Mouse (Mus musculus) naive thymus-derived CD4-positive, alpha-beta T cell, adult 2 months (primary cell): ENCODE data around the gene Tmem91.

ENCODE experiments used
- DNase-seq: peaks from one replicate; pipeline ENCODE4 v3.0.0-alpha.2; 2011; ENCODE audit warnings: low read depth

Tmem91 gene

DNA sequence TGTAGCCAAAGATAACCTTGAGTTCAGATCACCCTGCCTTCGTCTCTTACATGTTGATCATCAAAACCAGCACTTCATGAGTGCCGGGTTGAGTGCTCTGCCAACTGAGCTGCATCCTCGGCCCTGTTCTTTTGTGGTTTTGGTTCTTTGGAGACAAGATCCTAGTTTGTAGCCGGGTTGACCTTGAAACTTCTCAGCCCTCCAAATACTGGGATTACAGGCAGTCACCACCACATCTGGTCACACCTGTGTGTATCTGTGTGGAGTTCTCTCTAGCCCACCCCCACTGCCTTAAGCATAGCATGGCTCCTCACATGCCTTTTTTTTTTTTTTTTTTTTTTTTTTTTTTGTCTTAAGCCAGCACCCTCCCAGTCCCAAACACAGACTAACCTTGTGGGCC lies 4.9 kb downstream of the Tmem91 start:
- DNase-seq, result no peak

DNA sequence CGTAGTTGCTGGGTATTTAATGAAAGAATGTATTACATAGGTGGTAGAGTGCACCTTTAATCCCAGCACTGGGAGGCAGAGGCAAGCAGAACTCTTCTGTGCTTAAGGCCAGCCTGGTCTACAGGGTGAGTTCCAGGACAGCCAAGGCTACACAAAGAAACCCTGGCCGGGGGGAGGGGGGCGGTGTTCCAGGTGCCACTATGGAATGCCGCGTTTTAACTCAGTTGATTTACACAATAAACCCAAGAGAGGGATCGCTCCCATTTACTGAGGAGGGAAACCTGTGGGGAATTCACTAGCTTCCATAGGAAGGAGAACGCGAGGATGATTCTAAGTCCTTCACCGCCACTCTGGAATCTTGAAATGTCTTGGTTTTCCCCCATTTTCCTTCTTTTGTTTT lies 5.3 kb downstream of the Tmem91 start:
- DNase-seq, result no peak

DNA sequence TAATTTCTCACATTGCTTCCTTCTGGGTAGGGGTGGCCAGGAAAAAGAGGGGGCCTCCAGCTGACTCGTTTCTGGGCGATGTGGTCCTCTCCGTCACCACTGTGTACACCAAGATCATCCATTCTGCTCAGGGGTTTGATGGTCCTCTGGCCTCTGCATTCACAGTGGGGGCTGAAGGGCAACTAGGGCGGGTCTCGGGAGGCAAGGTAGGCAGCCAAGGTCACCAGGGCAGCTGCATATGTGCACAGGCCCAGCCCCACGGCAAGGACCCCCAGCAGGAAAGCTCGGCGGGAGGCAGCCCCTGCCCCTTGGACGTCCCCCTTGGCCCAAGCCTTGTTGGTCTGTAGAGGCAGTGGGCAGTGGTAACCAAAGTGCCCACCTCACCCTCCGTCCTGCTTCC lies 5.8 kb downstream of the Tmem91 start:
- DNase-seq, result no peak

DNA sequence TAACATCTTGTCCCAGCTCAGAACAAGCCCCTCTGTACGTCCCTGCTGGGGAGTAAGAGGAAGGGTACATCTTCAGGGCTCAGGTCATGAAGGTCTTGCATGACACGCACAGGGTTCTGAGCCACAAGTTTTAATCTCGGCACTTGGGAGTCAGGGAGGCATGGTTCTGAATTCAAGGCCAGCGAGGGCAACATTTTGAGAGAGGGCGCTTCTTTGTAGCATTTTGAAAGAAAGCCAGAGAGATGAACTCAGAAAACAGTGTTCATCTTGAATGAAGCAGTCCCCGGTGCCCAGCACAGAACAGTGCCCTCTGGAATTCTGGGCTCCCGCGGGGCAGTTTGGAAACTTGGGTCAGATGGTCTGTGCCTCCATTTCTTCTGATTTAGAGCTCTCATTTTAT lies 8.6 kb downstream of the Tmem91 start:
- DNase-seq, result no peak

DNA sequence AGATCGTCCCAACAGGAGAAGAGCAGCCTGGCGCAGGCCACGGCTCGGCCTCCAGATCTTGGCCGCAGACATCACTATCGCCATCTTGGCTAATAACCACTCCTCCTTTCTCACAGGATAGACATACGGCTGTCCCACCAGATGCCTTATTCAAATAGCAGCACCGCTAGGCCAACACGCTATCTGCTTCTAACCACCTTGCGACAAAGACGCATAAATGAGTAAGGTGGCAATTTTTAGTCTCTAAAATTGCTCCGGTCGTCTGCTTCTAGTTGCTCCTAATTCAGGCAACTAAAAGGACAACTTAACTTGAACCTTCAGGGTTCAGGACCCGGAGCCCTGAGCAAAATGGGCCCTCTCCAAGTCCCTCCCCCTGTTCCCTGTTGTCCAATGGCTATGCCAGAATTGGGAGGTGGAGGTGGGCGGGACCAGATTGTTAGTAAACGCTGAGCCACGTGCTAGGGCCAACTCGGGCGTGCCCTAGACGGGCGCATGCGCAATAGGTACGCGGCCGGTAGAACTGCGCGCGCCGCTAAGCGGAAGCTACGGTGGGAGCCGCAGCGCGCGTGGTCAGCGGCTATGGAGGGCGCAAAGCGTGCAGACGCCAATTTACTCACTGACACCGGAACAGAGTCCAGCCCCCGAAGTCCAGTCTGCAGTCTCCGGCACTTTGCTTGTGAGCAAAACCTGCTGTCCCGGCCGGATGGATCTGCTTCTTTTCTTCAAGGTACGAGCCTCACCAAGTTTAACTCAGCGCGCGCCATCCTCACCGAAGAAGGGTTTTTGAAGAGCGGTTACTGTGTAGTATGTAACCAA lies 16.1 kb downstream of the Tmem91 start, which contains the start of the genes Bckdha and Exosc5:
Bckdha (minus strand) TSS at position 325 of the 816 bp plus-strand sequence.
Exosc5 (plus strand) TSS at position 508 of the 816 bp plus-strand sequence.
- DNase-seq, result peak; percentile 99

DNA sequence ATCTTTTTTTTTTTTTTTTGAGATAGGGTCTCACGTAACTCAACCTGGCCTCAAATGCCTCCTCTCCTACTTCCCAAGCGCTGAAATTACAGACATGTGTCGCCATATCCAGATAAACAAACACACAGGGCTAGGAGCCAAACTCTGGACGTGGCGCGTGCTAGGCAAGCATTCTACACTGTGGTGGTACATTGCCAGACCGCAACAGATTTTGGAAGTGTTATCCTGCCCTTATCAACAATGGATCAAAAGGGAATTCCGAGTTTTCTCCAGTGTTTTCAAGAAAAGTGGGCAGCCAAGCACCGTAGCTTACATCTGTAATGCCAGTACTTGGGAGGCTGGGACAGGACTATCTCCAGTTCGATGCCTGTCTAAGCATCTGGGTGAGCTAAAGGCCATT lies 17.2 kb downstream of the Tmem91 start:
- DNase-seq, result no peak

DNA sequence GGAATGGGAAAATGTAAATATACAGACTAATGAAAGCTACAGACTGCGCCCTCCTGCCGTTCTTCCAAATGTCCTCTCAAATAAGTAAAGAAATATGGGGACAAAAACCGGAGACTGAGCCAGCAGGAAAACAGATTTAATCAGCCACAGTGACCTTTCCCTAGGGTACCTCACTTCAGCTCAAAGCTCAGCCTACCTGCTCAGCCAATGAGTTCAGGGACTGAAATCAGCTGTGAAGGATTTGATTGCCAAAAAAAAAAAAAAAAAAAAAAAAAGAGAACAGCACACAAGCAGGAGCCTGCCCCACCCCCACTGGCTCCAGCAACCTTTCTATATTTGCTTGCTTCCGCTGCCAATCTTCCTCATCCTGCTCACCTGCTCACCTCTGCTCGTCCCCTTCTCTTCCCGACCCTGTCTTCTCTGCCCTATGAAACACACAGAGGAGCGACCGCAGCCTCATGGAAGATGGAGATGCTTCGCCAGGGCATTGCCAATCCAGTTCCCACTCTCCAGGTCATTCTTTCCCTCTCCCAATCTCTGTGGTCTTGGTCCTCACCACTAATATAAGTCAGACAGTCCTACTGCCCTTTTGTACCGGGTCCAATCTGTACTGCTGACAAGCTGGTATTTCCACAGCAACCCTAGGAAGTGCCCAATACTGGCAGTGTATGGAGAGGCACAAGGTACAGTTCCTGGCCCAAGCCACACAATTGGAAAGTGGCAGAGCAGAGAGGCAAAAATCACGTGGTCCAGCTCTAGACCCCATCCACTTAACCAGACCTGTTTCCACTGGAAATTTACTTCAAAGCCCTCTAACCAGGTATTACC lies 19.2 kb downstream of the Tmem91 start:
- DNase-seq, result no peak

DNA sequence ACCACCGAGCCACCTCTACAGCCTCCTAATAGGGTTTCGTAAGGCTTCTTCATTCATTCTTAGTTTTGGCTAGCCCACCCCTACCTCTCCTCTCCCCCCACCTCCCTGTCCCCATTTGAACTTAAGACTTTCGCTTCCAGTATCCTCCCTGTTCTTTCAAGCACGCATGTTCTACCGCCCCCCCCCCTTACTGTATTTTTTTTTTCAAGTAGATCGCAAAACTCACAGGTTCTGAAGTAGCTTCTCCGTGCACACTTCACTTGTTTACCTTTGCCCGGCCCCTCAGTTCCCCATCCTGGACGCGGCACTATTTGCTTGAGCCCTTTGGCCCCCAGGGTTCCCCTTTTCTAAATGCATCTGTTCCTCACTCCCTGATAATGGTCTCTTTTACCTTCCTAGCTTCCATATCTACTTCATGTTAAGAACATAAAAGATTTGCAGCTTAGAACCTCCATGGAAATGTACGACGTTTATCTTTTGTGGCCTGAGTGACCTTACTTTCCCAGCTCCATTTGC lies 22.7 kb downstream of the Tmem91 start:
- no peak for DNase-seq

DNA sequence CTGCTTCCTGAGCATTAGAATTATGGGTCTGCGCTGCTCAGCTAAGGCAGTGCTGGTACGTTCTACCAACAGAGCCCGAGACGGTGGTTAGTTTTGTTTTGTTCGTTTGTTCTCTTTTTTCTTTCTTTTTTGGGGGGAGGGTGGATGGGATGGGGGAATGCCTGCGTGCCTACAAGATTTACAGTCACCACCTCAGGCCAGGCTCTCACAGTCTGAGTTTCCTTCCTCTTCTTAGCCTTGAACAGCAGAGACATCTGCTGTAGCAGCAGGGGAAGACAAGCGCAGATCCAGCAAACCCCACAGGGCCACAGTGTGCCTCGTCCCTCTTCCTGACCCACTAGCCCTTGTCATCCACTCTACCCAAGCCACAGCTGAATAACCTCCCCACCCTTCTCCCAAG lies 23.7 kb downstream of the Tmem91 start:
- peak; percentile 29 for DNase-seq

DNA sequence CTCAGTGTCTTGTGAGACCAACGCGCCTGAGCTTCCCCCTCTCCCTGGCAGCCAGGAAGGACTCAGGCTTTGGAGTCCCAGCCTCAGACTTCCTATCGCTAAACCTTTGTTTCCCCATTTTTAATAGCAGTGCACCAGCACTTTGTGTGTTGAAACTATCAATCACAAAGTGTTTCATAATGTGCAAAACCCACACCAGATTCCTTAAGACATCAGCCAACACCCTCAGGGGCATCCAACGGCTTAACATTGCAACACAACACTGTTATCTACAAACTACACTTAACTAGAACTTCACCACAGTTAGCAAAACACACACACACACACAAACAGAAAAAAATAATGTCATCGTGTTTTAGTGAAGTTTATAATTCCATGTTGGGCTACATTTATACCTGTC lies 25.1 kb downstream of the Tmem91 start:
- DNase-seq, result no peak

DNA sequence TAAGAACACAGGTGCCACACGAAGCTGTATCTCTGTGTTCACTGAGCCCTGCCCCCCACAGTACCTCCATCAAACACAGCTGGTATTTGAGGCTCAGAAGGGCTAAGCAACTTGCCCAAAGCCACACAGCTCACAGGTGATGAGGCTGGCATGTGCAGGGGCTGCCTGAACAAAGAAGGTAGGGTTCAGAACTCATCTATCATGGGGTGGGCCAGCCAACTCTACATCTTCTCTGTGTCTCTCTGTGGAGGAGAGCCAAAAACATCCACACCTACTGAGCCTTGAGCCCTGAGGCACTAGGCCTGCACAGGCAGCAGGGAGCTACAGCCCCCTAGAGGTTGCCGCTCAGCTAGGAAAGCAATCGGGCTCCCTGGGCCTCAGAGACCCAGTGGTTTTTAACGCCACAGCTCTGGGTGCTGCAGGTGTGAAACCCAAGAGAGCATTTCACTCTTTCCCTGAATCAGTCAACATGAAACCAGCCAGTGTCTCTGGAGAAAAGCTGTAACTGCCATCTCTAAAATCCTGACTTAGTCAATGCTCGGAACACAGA lies 27.3 kb downstream of the Tmem91 start:
- DNase-seq, result peak; percentile 54

DNA sequence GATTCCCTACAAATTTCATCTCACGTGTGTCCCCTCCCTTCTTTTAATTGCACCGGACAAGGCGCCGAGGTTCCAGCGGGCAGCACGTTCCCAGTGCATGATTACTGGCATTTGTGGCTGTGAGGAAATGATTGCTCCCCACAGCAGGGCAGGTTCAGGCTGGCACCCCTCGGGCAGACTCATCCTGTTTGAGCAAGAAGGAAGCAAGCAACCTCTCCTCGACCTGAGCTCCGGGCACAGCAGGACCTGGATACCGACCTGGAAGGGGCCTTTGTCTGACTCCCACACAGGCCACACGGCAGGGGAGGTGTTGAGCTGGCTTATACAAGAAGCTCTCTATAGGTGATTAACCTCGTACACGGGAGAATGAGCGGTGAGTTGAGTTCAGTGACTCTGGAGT lies 29.9 kb downstream of the Tmem91 start:
- DNase-seq, result no peak

DNA sequence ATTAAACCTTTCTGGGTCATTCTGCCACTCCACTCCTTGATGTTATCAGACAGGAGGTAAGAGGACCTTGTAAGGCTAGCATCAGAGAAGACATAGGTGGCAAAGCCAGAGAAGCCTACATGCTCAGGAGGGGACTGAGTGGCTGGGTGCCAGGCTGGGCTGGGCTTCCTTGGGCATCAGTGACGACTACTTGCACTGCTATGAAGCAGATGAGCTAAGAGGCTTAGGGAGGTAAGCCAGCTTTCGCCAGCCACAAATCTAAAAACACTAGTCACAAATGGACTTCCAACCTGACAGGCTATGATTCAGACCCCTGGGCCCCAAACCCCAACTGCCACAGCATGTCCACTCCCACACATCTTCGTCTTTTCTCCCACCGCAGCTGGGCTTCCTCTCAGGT lies 30.3 kb downstream of the Tmem91 start:
- no peak for DNase-seq

DNA sequence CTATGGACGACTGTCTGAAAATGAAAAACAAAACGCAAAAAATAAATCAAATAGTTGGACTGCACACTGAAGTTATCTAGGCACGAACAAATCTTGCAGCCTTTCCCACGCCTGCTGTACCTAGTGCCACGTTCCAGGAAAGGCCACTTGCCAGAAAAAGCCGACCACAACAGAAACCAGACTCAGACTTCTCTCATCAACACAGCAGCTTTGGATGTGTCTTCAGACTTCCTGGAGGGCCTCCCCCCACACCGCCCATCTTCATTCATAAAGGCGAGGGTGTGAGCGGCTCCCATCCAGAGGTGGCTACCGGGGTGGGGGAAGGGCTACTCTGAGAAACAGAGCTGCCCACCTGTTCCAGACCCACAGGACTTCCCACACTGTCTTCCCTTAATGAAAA lies 30.8 kb downstream of the Tmem91 start:
- DNase-seq, result no peak

DNA sequence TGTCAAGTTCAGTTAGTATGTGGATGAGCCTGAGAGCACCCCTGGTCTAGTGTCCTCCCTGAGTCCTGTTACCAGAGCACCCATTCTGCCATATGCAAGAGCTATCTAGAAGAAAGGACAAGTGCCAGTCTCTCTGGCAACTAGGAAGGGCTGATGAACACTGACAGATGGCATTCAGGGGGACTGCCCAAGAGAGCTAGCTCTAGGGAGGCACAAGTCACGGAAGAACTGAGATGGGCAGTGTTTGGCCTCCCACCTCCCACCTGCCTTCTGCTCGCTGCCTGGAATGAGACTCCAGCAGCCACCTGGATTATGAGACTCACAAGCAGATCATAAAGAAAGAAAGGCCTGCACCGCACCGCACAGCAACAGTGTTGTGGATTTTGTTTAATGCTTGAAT lies 35.2 kb downstream of the Tmem91 start:
- DNase-seq, result no peak

DNA sequence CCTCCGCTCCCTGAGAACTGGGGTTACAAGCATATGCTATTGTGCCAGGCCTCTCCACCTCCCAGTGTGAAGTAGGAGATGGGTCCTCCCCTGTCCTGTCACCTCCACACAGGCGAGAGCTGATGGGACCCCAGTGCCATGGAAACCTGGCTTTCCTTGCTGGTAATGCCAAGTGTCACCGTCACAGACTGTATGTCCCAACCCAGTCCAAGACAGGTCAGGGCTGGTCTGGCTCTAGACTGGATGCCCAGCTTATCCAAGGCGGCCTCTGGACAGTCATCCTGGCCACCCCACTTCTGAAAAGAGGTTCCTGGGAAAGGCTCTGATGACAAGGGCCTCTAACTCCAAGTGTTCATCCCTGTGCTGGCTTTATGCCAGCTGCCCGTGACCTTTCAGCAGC lies 37.9 kb downstream of the Tmem91 start:
- DNase-seq, result no peak

DNA sequence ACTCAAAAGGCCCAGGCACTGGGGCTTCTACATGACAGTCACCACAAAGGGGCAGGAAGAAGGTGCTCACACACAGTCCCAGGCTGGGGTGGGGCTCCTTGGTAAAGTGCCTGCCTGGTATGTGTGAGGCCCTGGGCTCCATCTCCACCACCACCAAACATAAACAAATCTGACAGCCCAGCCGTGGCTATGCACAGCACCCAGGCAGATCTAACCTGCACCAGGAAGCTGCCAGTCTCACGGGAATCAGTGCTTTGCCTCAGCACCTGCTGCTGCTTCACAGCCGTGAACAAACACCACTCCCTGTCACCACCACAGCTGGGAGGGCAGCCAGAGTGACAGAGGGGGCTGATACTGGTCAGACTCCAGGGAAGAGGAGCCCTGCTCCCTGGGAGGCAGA lies 38.6 kb downstream of the Tmem91 start:
- peak; percentile 39 for DNase-seq

DNA sequence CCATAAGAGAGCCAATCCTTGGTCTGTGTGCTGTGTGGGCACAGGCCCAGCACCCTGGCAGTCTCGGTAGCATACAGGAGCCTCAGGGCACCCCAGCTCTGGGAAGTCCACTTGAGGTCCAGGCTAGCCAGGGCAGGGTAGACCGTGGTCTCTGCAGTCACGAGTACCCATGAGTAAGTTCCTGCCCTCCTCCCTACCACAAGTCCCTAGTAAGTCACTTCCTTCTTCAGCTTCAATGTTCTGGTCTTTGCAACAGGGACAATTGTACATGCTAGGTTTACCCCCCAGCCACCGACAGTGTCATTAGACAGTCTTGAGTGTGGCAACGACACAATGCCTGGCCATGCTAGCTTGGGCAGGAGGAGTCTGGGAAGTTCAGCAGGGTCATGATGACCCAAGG lies 42.3 kb downstream of the Tmem91 start:
- DNase-seq, result no peak

DNA sequence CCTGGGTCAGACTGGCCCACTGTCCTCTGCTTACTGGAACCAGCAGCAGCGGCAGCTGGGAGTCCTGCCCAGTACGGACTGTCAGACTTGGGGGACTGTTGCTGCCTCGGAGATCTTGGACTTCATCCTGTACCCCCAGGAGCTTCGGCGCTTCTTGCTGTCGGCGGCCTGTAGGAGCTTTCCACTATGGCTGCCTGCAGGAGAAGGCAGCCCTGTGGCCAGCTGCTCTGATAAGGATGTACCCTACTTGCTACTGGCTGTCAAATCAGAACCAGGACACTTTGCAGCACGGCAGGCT lies 46.7 kb downstream of the Tmem91 start:
- DNase-seq, result no peak

DNA sequence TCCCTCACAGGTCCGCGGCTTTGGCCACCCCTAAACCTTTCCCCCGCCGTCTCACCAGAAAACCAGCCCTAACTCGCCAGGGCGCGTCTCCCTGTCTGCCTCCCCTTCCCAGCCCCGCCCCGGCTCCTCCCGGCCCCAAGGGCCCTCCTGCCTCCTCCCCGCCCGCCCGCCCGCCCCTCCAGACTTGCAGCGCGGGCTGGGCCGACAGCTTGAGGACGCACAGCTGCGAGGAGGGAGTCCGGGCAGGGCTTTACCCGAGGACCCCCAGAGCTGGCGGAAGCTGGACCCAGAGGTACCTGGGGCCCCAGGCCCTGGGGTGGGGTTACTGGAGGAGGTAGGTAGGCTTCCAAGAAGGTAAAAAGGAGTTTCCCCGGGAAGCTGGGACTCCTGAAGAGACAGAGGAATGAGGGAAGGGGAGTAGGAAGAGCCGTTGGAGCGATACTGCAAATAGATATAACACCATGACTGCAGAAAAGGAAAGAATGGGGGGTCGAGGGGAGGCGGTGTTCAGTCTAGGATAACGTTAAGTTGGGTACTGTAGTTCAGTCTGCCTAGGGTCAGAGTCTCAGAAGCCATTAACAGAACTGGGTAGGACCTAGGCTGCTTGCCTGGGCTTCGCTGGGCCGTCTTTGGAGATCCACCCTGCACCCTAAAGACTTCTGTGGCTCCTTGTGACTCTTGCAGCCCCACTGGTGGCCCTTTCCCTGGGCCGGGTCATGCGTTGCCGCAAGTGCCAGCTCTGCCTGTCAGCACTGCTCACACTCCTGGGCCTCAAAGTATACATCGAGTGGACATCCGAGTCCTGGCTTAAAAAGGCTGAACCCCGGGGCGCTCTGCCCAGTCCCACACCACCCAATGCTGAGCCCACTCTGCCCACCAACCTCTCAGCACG lies 47.3 kb downstream of the Tmem91 start:
- no peak for DNase-seq

DNA sequence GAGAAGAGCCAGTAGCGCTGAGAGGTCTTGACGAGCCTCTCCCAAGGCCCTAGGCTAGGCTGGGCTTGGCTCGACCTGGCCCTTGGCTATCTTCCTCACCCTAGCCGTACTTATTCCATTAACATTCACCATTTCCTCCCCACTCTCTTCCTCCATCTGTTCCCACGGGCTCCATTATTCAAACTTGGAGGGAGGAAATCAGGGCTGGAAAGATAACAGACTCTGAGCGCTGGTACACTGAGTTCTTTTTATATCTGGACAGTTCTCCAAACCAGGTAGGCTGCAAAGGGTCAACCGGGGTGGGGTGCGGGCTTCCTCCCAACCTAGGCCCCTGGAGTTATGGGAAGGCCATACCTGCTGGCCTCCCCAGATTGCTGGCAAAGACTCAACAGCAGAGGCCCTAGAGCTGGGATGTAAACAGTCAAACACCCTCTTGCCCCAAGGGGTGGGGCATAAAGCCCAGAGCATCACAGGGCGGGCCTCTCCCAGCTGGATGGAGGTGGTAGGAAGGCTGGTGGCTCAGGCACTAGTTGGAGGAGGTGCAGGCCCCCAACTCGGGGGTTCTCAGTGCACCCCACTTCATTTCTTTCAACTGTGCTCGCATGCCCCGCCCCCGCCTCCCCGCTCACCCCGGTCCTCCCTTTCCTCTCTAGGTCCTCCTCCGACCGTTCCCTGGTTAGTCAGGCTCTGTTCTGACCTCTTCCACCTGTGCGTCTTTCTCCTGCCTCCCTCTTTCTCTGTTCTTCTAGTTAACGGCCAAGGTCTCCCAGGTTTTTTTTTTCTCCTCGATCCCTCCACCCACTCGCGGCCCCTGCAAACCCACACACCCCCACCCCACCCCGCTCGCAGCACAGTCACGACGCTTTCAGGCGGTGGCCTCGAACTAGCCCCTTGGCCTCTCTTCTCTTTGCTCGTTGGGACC lies 48.2 kb downstream of the Tmem91 start, which contains the start of gene B3gnt8:
B3gnt8 (plus strand) TSS at position 146 of the 922 bp plus-strand sequence.
- peak; percentile 27 for DNase-seq
